Mouse (Mus musculus): ENCODE measurements around the gene Skil. TPM values are rescaled to one million over a fixed set of nuclear protein-coding genes. Genes with fewer than 3 reads are reported as not detected.
"Not testable (repeated sequence)": the region's sequence is repeated elsewhere in the genome, so short reads cannot be mapped to it uniquely, and the experiment has no call there.

Gene Skil
- polyA plus RNA-seq, 1 experiment = 11.2 TPM

GRCm38 (mm10) chr3:31133664-31134063 lies 38.8 kb downstream of the Skil start:
- no peaks in the 10 kb centered on the region for H3K79me2 ChIP-seq (ENCODE audit: control insufficient read depth, insufficient read depth)
- H3K4me2 ChIP-seq (ENCODE audit: low read depth) = no peak overlapping the region
- H3K27me3 ChIP-seq (ENCODE audit: control insufficient read depth, insufficient read depth, insufficient read length) = no peaks in the 10 kb centered on the region
- H3K4me3 ChIP-seq = no peak overlapping the region
- H3K36me3 ChIP-seq (ENCODE audit: control insufficient read depth, insufficient read depth) = no peaks in the 10 kb centered on the region
- TF ChIP-seq POLR2A (IDR thresholded peaks at IDR 0.05; ENCODE audit: insufficient read length, low read depth) (no peak), TCF12 (IDR thresholded peaks at IDR 0.05; ENCODE audit: insufficient read depth, poor library complexity, severe bottlenecking) (no peak), CEBPB (IDR thresholded peaks at IDR 0.05; ENCODE audit: insufficient read depth, poor library complexity, severe bottlenecking) (no peak), MYOD1 (IDR thresholded peaks at IDR 0.05; ENCODE audit: control insufficient read depth in 1 of 3, insufficient read length in 2 of 3, low read depth in 2 of 3) (no peak), POLR2AphosphoS2 (IDR thresholded peaks at IDR 0.05; ENCODE audit: insufficient read length, low read depth) (no peak), REST (IDR thresholded peaks at IDR 0.05; ENCODE audit: insufficient read depth, insufficient read length) (no peak), TCF3 (IDR thresholded peaks at IDR 0.05; ENCODE audit: insufficient read length, low read depth) (no peak), MYOG (IDR thresholded peaks at IDR 0.05; ENCODE audit: control insufficient read depth in 1 of 3, insufficient read depth in 1 of 3, insufficient read length in 2 of 3, low read depth in 2 of 3) (no peak), E2F4 (IDR thresholded peaks at IDR 0.05; ENCODE audit: insufficient read depth) (no peak), MAX (IDR thresholded peaks at IDR 0.05; ENCODE audit: low read depth) (no peak)
- no peak overlapping the region for H3ac ChIP-seq (ENCODE audit: control insufficient read depth, insufficient read length)

- H3K79me2 ChIP-seq (ENCODE audit: control insufficient read depth, insufficient read depth) = no peaks in the 10 kb centered on the region
- no peak overlapping the region for H3K4me2 ChIP-seq (ENCODE audit: low read depth)
- H3K4me3 ChIP-seq = no peak overlapping the region
- no peak overlapping the region for H3ac ChIP-seq (ENCODE audit: control insufficient read depth, insufficient read length)
- TF ChIP-seq CEBPB (IDR thresholded peaks at IDR 0.05; ENCODE audit: insufficient read depth, poor library complexity, severe bottlenecking) (no peak), MYOG (IDR thresholded peaks at IDR 0.05; ENCODE audit: control insufficient read depth in 1 of 3, insufficient read depth in 1 of 3, insufficient read length in 2 of 3, low read depth in 2 of 3) (no peak), POLR2A (IDR thresholded peaks at IDR 0.05; ENCODE audit: insufficient read length, low read depth) (no peak), MYOD1 (IDR thresholded peaks at IDR 0.05; ENCODE audit: control insufficient read depth in 1 of 3, insufficient read length in 2 of 3, low read depth in 2 of 3) (no peak), REST (IDR thresholded peaks at IDR 0.05; ENCODE audit: insufficient read depth, insufficient read length) (no peak), TCF3 (IDR thresholded peaks at IDR 0.05; ENCODE audit: insufficient read length, low read depth) (no peak), MAX (IDR thresholded peaks at IDR 0.05; ENCODE audit: low read depth) (no peak)
- no peaks in the 10 kb centered on the region for H3K36me3 ChIP-seq (ENCODE audit: control insufficient read depth, insufficient read depth)
- no peaks in the 10 kb centered on the region for H3K27me3 ChIP-seq (ENCODE audit: control insufficient read depth, insufficient read depth, insufficient read length)
These were observed 39.4 kb downstream of the Skil start for GRCm38 (mm10) chr3:31134246-31134645.

DNA sequence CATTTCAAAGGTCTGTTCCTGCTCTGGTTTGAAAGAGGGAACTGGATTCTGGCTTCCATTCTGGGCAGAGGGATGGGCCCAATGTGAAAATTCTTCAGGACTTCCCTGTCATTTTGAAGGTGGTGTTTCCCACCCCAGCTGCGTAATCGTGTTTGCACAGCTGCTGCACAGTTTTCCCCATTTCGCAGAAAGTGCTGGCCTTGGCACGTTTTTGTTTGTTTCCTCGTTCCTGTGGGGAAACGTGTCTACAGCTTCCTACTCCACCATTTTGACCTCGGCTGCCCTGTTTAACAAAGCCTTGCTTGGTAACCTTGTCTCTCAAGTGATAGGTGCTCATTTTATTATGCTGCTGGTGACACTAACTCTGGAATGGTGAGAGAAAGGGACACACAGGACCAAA lies 39.8 kb downstream of the Skil start:
- Histone ChIP-seq H3K27me3 (ENCODE audit: control insufficient read depth, insufficient read depth, insufficient read length) (no peaks in the 10 kb centered on the region), H3K4me2 (ENCODE audit: low read depth) (no peak overlapping the region), H3ac (ENCODE audit: control insufficient read depth, insufficient read length) (no peak overlapping the region), H3K36me3 (ENCODE audit: control insufficient read depth, insufficient read depth) (no peaks in the 10 kb centered on the region), H3K79me2 (ENCODE audit: control insufficient read depth, insufficient read depth) (no peaks in the 10 kb centered on the region), H3K4me3 (no peak overlapping the region)
- TF ChIP-seq E2F4 (IDR thresholded peaks at IDR 0.05; ENCODE audit: insufficient read depth) (no peak), CEBPB (IDR thresholded peaks at IDR 0.05; ENCODE audit: insufficient read depth, poor library complexity, severe bottlenecking) (no peak), POLR2AphosphoS2 (IDR thresholded peaks at IDR 0.05; ENCODE audit: insufficient read length, low read depth) (no peak), MYOG (IDR thresholded peaks at IDR 0.05; ENCODE audit: control insufficient read depth in 1 of 3, insufficient read depth in 1 of 3, insufficient read length in 2 of 3, low read depth in 2 of 3) (no peak), POLR2A (IDR thresholded peaks at IDR 0.05; ENCODE audit: insufficient read length, low read depth) (no peak), USF1 (IDR thresholded peaks at IDR 0.05; ENCODE audit: low read depth) (no peak), REST (IDR thresholded peaks at IDR 0.05; ENCODE audit: insufficient read depth, insufficient read length) (no peak), MYOD1 (IDR thresholded peaks at IDR 0.05; ENCODE audit: control insufficient read depth in 1 of 3, insufficient read length in 2 of 3, low read depth in 2 of 3) (no peak), TCF3 (IDR thresholded peaks at IDR 0.05; ENCODE audit: insufficient read length, low read depth) (no peak), MAX (IDR thresholded peaks at IDR 0.05; ENCODE audit: low read depth) (no peak), SRF (IDR thresholded peaks at IDR 0.05; ENCODE audit: control insufficient read depth, insufficient read length, low read depth) (no peak), TCF12 (IDR thresholded peaks at IDR 0.05; ENCODE audit: insufficient read depth, poor library complexity, severe bottlenecking) (no peak)

GRCm38 (mm10) chr3:31136591-31136990 lies 41.7 kb downstream of the Skil start:
- not testable (repeated sequence) for H3K4me3 ChIP-seq; H3K27me3 ChIP-seq (ENCODE audit: control insufficient read depth, insufficient read depth, insufficient read length); H3K4me2 ChIP-seq (ENCODE audit: low read depth); H3ac ChIP-seq (ENCODE audit: control insufficient read depth, insufficient read length); H3K36me3 ChIP-seq (ENCODE audit: control insufficient read depth, insufficient read depth); H3K79me2 ChIP-seq (ENCODE audit: control insufficient read depth, insufficient read depth)

DNA sequence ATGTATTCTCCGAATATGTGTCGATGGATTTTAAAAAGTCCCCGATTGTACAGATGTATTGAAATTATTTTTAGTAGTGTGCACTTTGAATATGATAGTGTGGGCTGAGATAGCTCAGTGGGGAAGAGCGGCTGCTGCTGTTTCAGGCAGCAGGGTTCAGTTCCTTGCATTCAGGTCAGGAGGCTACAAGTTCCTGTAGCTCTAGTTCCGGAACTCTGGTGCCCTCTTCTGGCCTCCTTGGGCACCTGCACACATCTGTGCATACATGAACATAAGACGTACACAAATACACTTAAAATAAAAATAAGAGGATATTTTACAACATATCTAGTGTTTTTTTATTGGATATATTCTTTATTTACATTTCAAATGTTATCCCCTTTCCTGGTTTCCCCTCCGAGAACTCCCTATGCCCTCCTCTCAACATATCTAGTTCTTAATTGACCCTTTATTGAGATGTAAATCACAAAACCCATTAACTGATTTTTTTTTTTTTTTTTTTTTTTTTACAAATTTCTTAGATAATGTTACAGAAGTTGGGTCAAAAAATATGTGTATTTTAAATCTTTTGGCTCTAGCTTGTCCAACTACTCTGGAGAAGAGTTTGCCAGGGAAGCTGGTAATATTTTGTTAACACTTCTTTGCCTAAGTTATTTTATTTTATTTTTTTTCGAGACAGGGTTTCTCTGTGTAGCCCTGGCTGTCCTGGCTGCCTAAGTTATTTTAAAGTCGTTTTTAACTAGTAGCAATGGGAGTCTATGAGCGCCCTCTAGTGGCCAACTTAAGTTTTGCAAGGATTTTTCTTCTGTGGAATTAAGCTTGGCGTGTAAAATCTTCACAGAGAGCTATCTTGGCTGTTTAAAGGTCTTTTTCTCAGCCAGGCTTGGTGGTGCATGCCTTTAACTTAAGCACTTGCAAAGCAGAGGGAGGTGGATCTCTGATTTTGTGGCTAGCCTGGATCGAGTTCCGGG lies 43.9 kb downstream of the Skil start:
- Histone ChIP-seq H3K4me3 (no peak overlapping the region), H3K36me3 (ENCODE audit: control insufficient read depth, insufficient read depth) (no peaks in the 10 kb centered on the region)
- no peak for TF ChIP-seq TCF12 (IDR thresholded peaks at IDR 0.05; ENCODE audit: insufficient read depth, poor library complexity, severe bottlenecking)
- no peak for TF ChIP-seq CEBPB (IDR thresholded peaks at IDR 0.05; ENCODE audit: insufficient read depth, poor library complexity, severe bottlenecking)
- TF ChIP-seq SRF (IDR thresholded peaks at IDR 0.05; ENCODE audit: control insufficient read depth, insufficient read length, low read depth) = no peak
- no peak for TF ChIP-seq POLR2AphosphoS2 (IDR thresholded peaks at IDR 0.05; ENCODE audit: insufficient read length, low read depth)
- no peak for TF ChIP-seq REST (IDR thresholded peaks at IDR 0.05; ENCODE audit: insufficient read depth, insufficient read length)
- TF ChIP-seq USF1 (IDR thresholded peaks at IDR 0.05; ENCODE audit: low read depth) = no peak
- TF ChIP-seq E2F4 (IDR thresholded peaks at IDR 0.05; ENCODE audit: insufficient read depth) = no peak
- no peak for TF ChIP-seq MAX (IDR thresholded peaks at IDR 0.05; ENCODE audit: low read depth)
- TF ChIP-seq MYOD1 (IDR thresholded peaks at IDR 0.05; ENCODE audit: control insufficient read depth in 1 of 3, insufficient read length in 2 of 3, low read depth in 2 of 3) = no peak
- no peak for TF ChIP-seq MYOG (IDR thresholded peaks at IDR 0.05; ENCODE audit: control insufficient read depth in 1 of 3, insufficient read depth in 1 of 3, insufficient read length in 2 of 3, low read depth in 2 of 3)
- no peak for TF ChIP-seq POLR2A (IDR thresholded peaks at IDR 0.05; ENCODE audit: insufficient read length, low read depth)
- TF ChIP-seq TCF3 (IDR thresholded peaks at IDR 0.05; ENCODE audit: insufficient read length, low read depth) = no peak

More for the DNA sequence above, 43.9 kb downstream of the Skil start:
- Histone ChIP-seq H3K4me2 (ENCODE audit: low read depth) (no peak overlapping the region), H3K79me2 (ENCODE audit: control insufficient read depth, insufficient read depth) (no peaks in the 10 kb centered on the region), H3K27me3 (ENCODE audit: control insufficient read depth, insufficient read depth, insufficient read length) (no peaks in the 10 kb centered on the region), H3ac (ENCODE audit: control insufficient read depth, insufficient read length) (no peak overlapping the region)

All from myocyte (in vitro differentiated cells).